Mouse (Mus musculus) lung, postnatal 0 days (tissue): ENCODE data around the gene Mllt3.

Experiments
- CTCF ChIP-seq: IDR thresholded peaks from 2 replicates; pipeline ENCODE4 v1.5.1; 2016; ENCODE audit warnings: antibody characterized with exemption, mild to moderate bottlenecking
- EP300 ChIP-seq: IDR thresholded peaks from 2 replicates; pipeline ENCODE4 v1.6.1; 2016; ENCODE audit warnings: antibody characterized with exemption, mild to moderate bottlenecking, control low read depth

DNA sequence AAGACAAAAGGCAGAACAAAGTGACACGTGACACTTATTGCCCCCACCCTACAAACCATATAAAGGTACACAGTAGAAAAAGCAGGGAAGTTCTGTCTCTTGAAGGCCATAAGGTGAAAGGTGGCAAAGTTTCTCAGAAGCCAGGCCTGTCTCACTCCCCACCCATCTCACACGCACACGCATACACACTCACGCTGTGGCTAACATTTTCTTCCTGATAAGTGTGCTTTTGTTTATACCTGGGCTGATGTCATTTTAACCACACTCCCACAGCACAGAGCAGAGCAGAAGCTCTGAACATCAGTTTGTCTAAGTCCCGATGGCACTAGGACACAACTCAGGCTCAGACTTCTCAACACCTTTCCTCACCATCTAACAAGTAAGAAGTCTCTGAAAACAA is 196.9 kb downstream of the Mllt3 start:
- TF ChIP-seq CTCF (no peak), EP300 (no peak)
